Mouse (Mus musculus): ENCODE measurements at regions not wholly inside any gene's neighbourhood (a gene's known extent, or its start where the extent isn't known, plus 50 kb on each side); places are given as distances from the start of the nearest gene placed in this dataset.

GRCm38 (mm10) chr15:59822995-59823681 is 193.3 kb downstream of the 4933412E24Rik start:
- H3K27me3 ChIP-seq (ENCODE audit: control insufficient read depth, insufficient read depth, low read length) = no peaks in the 10 kb centered on the region
- TF ChIP-seq CTCF (IDR thresholded peaks at IDR 0.05; ENCODE audit: low read depth) (peak; percentile 21; the same call in 1 of the 2 replicates), EP300 (optimal IDR thresholded peaks at IDR 0.05) (no peak)
- H3K4me1 ChIP-seq (replicated peaks; ENCODE audit: control insufficient read depth, insufficient read depth) = 0 out of 2 replicates have a peak, but pooled peaks cover 2% of the 10 kb centered on the region
- no peak overlapping the region for H3K4me3 ChIP-seq (ENCODE audit: low read depth, low read length)
- 37% methylated on average over 3 of the region's 3 CpGs for WGBS
- ATAC-seq (ENCODE audit: low FRiP score, low TSS enrichment) (peak; percentile 76), DNase-seq (ENCODE audit: low spot score) (peak; percentile 27)
- H3K4me2 ChIP-seq (replicated peaks; ENCODE audit: low read depth) = no peak overlapping the region
- peak overlapping the region; percentile 70 for H3K27ac ChIP-seq (replicated peaks)
- H3K9ac ChIP-seq (ENCODE audit: low read length) = 0 out of 2 replicates have a peak overlapping the region, but pooled peaks have one; percentile 35
- no peaks in the 10 kb centered on the region for H3K36me3 ChIP-seq (ENCODE audit: control insufficient read depth, insufficient read depth, low read length)
- H3K9me3 ChIP-seq (ENCODE audit: control insufficient read depth, low read length) = no peaks in the 10 kb centered on the region

GRCm38 (mm10) chr15:59820317-59820716 is 196.1 kb downstream of the 4933412E24Rik start:
- no peak overlapping the region for H3K4me3 ChIP-seq (ENCODE audit: low read depth, low read length)
- no peak overlapping the region for H3K27ac ChIP-seq (replicated peaks)
- no peak for ATAC-seq (ENCODE audit: low FRiP score, low TSS enrichment)
- TF ChIP-seq EP300 (optimal IDR thresholded peaks at IDR 0.05) (no peak), CTCF (IDR thresholded peaks at IDR 0.05; ENCODE audit: low read depth) (peak; percentile 36)
- no peak overlapping the region for H3K9ac ChIP-seq (ENCODE audit: low read length)
- no peaks in the 10 kb centered on the region for H3K9me3 ChIP-seq (ENCODE audit: control insufficient read depth, low read length)
- H3K4me1 ChIP-seq (replicated peaks; ENCODE audit: control insufficient read depth, insufficient read depth) = 0 out of 2 replicates have a peak, but pooled peaks cover 2% of the 10 kb centered on the region
- no peak for DNase-seq (ENCODE audit: low spot score)
- H3K4me2 ChIP-seq (replicated peaks; ENCODE audit: low read depth) = no peak overlapping the region
- no peaks in the 10 kb centered on the region for H3K27me3 ChIP-seq (ENCODE audit: control insufficient read depth, insufficient read depth, low read length)
- no peaks in the 10 kb centered on the region for H3K36me3 ChIP-seq (ENCODE audit: control insufficient read depth, insufficient read depth, low read length)
- 78% methylated on average over 10 of the region's 10 CpGs for WGBS

- TF ChIP-seq EP300 (optimal IDR thresholded peaks at IDR 0.05) = no peak
- no peak for TF ChIP-seq CTCF (IDR thresholded peaks at IDR 0.05; ENCODE audit: low read depth)
- H3K36me3 ChIP-seq (ENCODE audit: control insufficient read depth, insufficient read depth, low read length) = no peaks in the 10 kb centered on the region
- no peak overlapping the region for H3K27ac ChIP-seq (replicated peaks)
- no peak overlapping the region for H3K9ac ChIP-seq (ENCODE audit: low read length)
- WGBS = 76% methylated on average over 8 of the region's 8 CpGs
- no peaks in the 10 kb centered on the region for H3K4me1 ChIP-seq (replicated peaks; ENCODE audit: control insufficient read depth, insufficient read depth)
- H3K27me3 ChIP-seq (ENCODE audit: control insufficient read depth, insufficient read depth, low read length) = no peaks in the 10 kb centered on the region
- no peak overlapping the region for H3K4me3 ChIP-seq (ENCODE audit: low read depth, low read length)
- H3K9me3 ChIP-seq (ENCODE audit: control insufficient read depth, low read length) = no peaks in the 10 kb centered on the region
- no peak overlapping the region for H3K4me2 ChIP-seq (replicated peaks; ENCODE audit: low read depth)
- ATAC-seq (ENCODE audit: low FRiP score, low TSS enrichment) (no peak), DNase-seq (ENCODE audit: low spot score) (no peak)
Measured at GRCm38 (mm10) chr15:59816031-59816430, 200.4 kb downstream of the 4933412E24Rik start.

- H3K27ac ChIP-seq (replicated peaks) = no peak overlapping the region
- no peak for ATAC-seq (ENCODE audit: low FRiP score, low TSS enrichment)
- no peaks in the 10 kb centered on the region for H3K4me1 ChIP-seq (replicated peaks; ENCODE audit: control insufficient read depth, insufficient read depth)
- DNase-seq (ENCODE audit: low spot score) = no peak
- WGBS = 44% methylated on average over 3 of the region's 3 CpGs
- H3K27me3 ChIP-seq (ENCODE audit: control insufficient read depth, insufficient read depth, low read length) = no peaks in the 10 kb centered on the region
- H3K4me3 ChIP-seq (ENCODE audit: low read depth, low read length) = no peak overlapping the region
- H3K9me3 ChIP-seq (ENCODE audit: control insufficient read depth, low read length) = no peaks in the 10 kb centered on the region
- H3K36me3 ChIP-seq (ENCODE audit: control insufficient read depth, insufficient read depth, low read length) = no peaks in the 10 kb centered on the region
- no peak overlapping the region for H3K9ac ChIP-seq (ENCODE audit: low read length)
- TF ChIP-seq EP300 (optimal IDR thresholded peaks at IDR 0.05) (no peak), CTCF (IDR thresholded peaks at IDR 0.05; ENCODE audit: low read depth) (no peak)
- no peak overlapping the region for H3K4me2 ChIP-seq (replicated peaks; ENCODE audit: low read depth)
Measured at GRCm38 (mm10) chr15:59811566-59811965, 204.8 kb downstream of the 4933412E24Rik start.

GRCm38 (mm10) chr15:59809361-59809760 is 207.1 kb downstream of the 4933412E24Rik start:
- TF ChIP-seq CTCF (IDR thresholded peaks at IDR 0.05; ENCODE audit: low read depth) (no peak), EP300 (optimal IDR thresholded peaks at IDR 0.05) (no peak)
- Histone ChIP-seq H3K27me3 (ENCODE audit: control insufficient read depth, insufficient read depth, low read length) (no peaks in the 10 kb centered on the region), H3K36me3 (ENCODE audit: control insufficient read depth, insufficient read depth, low read length) (no peaks in the 10 kb centered on the region), H3K4me2 (replicated peaks; ENCODE audit: low read depth) (no peak overlapping the region), H3K27ac (replicated peaks) (no peak overlapping the region), H3K9ac (ENCODE audit: low read length) (no peak overlapping the region), H3K4me1 (replicated peaks; ENCODE audit: control insufficient read depth, insufficient read depth) (no peaks in the 10 kb centered on the region), H3K4me3 (ENCODE audit: low read depth, low read length) (no peak overlapping the region), H3K9me3 (ENCODE audit: control insufficient read depth, low read length) (no peaks in the 10 kb centered on the region)
- DNase-seq (ENCODE audit: low spot score) (no peak), ATAC-seq (ENCODE audit: low FRiP score, low TSS enrichment) (no peak)
- WGBS = 90% methylated on average over 6 of the region's 6 CpGs

GRCm38 (mm10) chr15:59807723-59808122 is 208.7 kb downstream of the 4933412E24Rik start:
- WGBS = 85% methylated on average over 6 of the region's 6 CpGs
- Histone ChIP-seq H3K4me2 (replicated peaks; ENCODE audit: low read depth) (no peak overlapping the region), H3K9ac (ENCODE audit: low read length) (no peak overlapping the region), H3K36me3 (ENCODE audit: control insufficient read depth, insufficient read depth, low read length) (no peaks in the 10 kb centered on the region), H3K9me3 (ENCODE audit: control insufficient read depth, low read length) (no peaks in the 10 kb centered on the region), H3K27ac (replicated peaks) (no peak overlapping the region), H3K4me3 (ENCODE audit: low read depth, low read length) (no peak overlapping the region), H3K4me1 (replicated peaks; ENCODE audit: control insufficient read depth, insufficient read depth) (no peaks in the 10 kb centered on the region), H3K27me3 (ENCODE audit: control insufficient read depth, insufficient read depth, low read length) (no peaks in the 10 kb centered on the region)
- DNase-seq (ENCODE audit: low spot score) = no peak
- ATAC-seq (ENCODE audit: low FRiP score, low TSS enrichment) = no peak
- TF ChIP-seq CTCF (IDR thresholded peaks at IDR 0.05; ENCODE audit: low read depth) (no peak), EP300 (optimal IDR thresholded peaks at IDR 0.05) (no peak)

Measured in stomach, postnatal 0 days (tissue).